Mouse (Mus musculus) limb, embryonic 14.5 days (tissue): ENCODE results near the gene Rex1bd. TPM values are rescaled to one million over a fixed set of nuclear protein-coding genes. Genes with fewer than 3 reads are reported as not detected.

Source experiments
- ATAC-seq: fragments of 200-750 bp; cut with Nextera tagmentation; 2 replicates; pipeline ENCODE4 v1.8.0; 2017; ENCODE audit warnings: low read depth, moderate number of reproducible peaks, moderate TSS enrichment; ENCODE audit not compliant: low FRiP score
- DNase-seq: peaks from one replicate; pipeline ENCODE4 v3.0.0-alpha.2; 2015; ENCODE audit warnings: low spot score
- H3K27ac ChIP-seq: fragments of 300-500 bp; sonication (generic); replicated peaks from 2 replicates; pipeline ENCODE4 v1.5.1; 2014; ENCODE audit warnings: low read depth, mild to moderate bottlenecking, low read length, moderate library complexity, mixed read lengths
- H3K27me3 ChIP-seq: fragments of 300-500 bp; sonication (generic); 2 replicates; pipeline ENCODE4 v1.6.1; 2014; ENCODE audit warnings: low read length, mixed read lengths; ENCODE audit not compliant: control insufficient read depth, insufficient read depth
- H3K36me3 ChIP-seq: fragments of 300-500 bp; sonication (generic); 2 replicates; pipeline ENCODE4 v1.6.1; 2014; ENCODE audit warnings: mild to moderate bottlenecking, low read length, moderate library complexity, mixed read lengths; ENCODE audit not compliant: control insufficient read depth, insufficient read depth
- H3K4me1 ChIP-seq: fragments of 300-500 bp; sonication (generic); 2 replicates; pipeline ENCODE4 v1.6.1; 2014; ENCODE audit warnings: antibody characterized with exemption, low read length, mixed read lengths; ENCODE audit not compliant: control insufficient read depth, insufficient read depth
- H3K4me2 ChIP-seq: fragments of 300-500 bp; sonication (generic); replicated peaks from 2 replicates; pipeline ENCODE4 v1.6.1; 2014; ENCODE audit warnings: low read depth, mild to moderate bottlenecking, low read length, moderate library complexity; ENCODE audit not compliant: severe bottlenecking
- H3K4me3 ChIP-seq: fragments of 300-500 bp; sonication (generic); replicated peaks from 2 replicates; pipeline ENCODE4 v1.5.1; 2014; ENCODE audit warnings: low read length
- H3K9ac ChIP-seq: fragments of 300-500 bp; sonication (generic); 2 replicates; pipeline ENCODE4 v1.6.1; 2014; ENCODE audit warnings: mild to moderate bottlenecking, low read depth, low read length, moderate library complexity; ENCODE audit not compliant: severe bottlenecking
- H3K9me3 ChIP-seq: fragments of 300-500 bp; sonication (generic); 2 replicates; pipeline ENCODE4 v1.6.1; 2016; ENCODE audit warnings: low read length; ENCODE audit not compliant: control insufficient read depth
- POLR2A ChIP-seq: fragments of 200-500 bp; IDR thresholded peaks from 2 replicates; pipeline ENCODE4 v1.8.0; 2012; ENCODE audit warnings: inconsistent platforms, mild to moderate bottlenecking, moderate library complexity, borderline replicate concordance; ENCODE audit not compliant: insufficient read depth, insufficient read length; ENCODE audit errors: extremely low read depth
- WGBS: fragments of 180-500 bp; shearing (Covaris S2); extraction: QIAGEN DNeasy Blood & Tissue Kit; methylation state at CpG from one replicate; pipeline ENCODE4 v1.1.7; 2014; 5-methylcytosine and 5-hydroxymethylcytosine counted together
- polyA plus RNA-seq, 2 experiments: library from polyadenylated mRNA; depleted of rRNA in 1 of 2; stranded (reverse) in 1 of 2; unstranded in 1 of 2; fragments of >200 nt; fragmentation: Nextera tagmentation in 1 of 2; extraction: Ambion mirVana in 1 of 2; gene quantifications; 2 replicates each; pipeline versions ENCODE4 v1.2.1 to v1.2.3; 2012 to 2014

The Rex1bd gene
- polyA plus RNA-seq, 2 experiments: 152 to 154 TPM

DNA sequence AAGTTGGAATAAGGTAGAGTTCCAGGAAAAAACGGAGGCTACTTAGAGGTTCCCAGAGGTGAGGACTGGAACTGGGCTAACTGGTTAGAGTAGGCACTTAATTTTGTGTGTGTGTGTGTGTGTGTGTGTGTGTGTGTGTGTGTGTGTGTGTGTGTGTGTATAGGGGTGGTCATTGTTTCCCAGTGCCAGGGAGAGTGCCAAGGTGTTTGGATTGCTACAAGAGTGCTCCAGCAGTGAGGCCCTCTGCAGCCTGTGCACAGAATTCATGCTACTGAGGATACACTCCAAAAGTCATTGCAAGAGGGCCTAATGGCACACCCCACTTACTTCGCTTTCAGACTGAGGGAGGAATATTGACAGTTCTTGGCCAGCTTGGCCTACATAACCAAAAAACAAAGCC lies 23.6 kb downstream of the Rex1bd start:
- Histone ChIP-seq H3K4me2 (no peak overlapping the region), H3K27me3 (peaks cover 7% of the 10 kb centered on the region), H3K9me3 (no peaks in the 10 kb centered on the region), H3K9ac (no peak overlapping the region), H3K27ac (no peak overlapping the region), H3K36me3 (no peaks in the 10 kb centered on the region), H3K4me3 (no peak overlapping the region), H3K4me1 (peaks cover 8% of the 10 kb centered on the region)
- TF ChIP-seq POLR2A: no peak
- WGBS: 73% methylated on average over 2 of the region's 2 CpGs
- DNase-seq (no peak), ATAC-seq (no peak)

DNA sequence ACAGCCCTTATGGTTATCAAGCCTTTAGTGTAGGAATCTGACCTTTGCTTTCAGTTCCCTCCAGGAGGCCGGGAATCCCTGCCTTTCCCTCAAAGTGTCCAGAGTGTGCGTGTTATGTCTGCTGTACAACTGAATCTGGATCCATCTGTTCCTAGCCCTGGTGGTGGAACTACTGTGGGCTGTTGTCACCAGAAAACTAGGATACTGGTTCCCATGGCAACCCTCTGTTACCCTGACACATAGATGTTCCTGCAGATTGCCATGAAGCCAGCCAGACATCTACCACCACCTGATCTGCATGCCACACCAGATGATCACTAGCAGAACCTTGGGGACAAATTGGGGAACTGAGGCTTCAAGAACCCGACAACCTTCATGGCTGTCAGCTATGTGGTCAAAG lies 24.6 kb downstream of the Rex1bd start:
- no peaks in the 10 kb centered on the region for H3K9me3 ChIP-seq
- H3K4me1 ChIP-seq: peaks cover 7% of the 10 kb centered on the region; the same call in 1 of the 2 replicates
- H3K9ac ChIP-seq: no peak overlapping the region
- no peaks in the 10 kb centered on the region for H3K36me3 ChIP-seq
- 83% methylated on average over 3 of the region's 3 CpGs for WGBS
- TF ChIP-seq POLR2A: no peak
- H3K27me3 ChIP-seq: peaks cover 4% of the 10 kb centered on the region; the same call in 1 of the 2 replicates
- no peak overlapping the region for H3K27ac ChIP-seq
- no peak for DNase-seq
- no peak for ATAC-seq
- no peak overlapping the region for H3K4me2 ChIP-seq
- no peak overlapping the region for H3K4me3 ChIP-seq

DNA sequence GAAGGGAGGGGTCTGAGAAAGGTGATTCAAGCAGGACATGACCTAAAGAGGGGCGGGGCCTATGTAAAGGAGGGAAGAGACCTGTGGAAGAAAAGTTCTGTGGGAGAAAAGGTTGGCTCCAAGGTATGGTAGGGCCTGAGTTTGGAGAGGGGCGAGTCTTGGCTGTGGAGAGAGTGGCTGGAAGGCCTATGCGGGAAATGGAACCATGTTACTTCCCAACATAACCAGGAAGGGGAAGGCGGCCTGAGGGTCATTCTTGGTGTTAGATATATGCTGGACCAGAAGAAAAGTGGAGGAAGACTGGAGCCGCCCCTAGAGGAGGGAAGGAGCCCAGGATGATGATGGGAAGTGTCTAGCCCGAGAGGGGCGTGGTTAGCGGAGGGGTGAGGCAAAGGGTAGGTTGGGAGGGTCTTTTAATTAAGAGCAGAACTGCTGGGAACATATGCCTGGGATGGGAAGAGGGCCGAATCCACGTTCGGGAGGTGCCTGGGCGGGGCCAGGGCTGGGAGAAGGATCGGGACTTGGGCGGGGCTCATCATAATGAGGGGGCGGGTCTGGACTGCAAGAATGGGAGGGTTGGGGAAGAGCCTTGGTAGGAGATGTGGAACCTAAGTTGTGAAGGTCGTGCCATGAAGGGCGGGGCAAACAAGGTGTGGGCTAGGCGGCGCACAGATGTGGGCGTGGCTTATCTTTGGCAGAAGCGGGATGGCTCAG lies 29.1 kb downstream of the Rex1bd start:
- TF ChIP-seq POLR2A: no peak
- DNase-seq (no peak), ATAC-seq (no peak; the same call in none of the 2 replicates)
- H3K4me1 ChIP-seq: peaks cover 13% of the 10 kb centered on the region; the same call in 1 of the 2 replicates
- peak overlapping the region; percentile 90 for H3K4me2 ChIP-seq
- H3K27ac ChIP-seq: no peak overlapping the region
- no peaks in the 10 kb centered on the region for H3K36me3 ChIP-seq
- 6% methylated on average over 17 of the region's 21 CpGs for WGBS
- no peaks in the 10 kb centered on the region for H3K9me3 ChIP-seq
- peak overlapping the region; percentile 81 for H3K4me3 ChIP-seq
- H3K27me3 ChIP-seq: no peaks in the 10 kb centered on the region
- no peak overlapping the region; the same call in 1 of the 2 replicates for H3K9ac ChIP-seq

DNA sequence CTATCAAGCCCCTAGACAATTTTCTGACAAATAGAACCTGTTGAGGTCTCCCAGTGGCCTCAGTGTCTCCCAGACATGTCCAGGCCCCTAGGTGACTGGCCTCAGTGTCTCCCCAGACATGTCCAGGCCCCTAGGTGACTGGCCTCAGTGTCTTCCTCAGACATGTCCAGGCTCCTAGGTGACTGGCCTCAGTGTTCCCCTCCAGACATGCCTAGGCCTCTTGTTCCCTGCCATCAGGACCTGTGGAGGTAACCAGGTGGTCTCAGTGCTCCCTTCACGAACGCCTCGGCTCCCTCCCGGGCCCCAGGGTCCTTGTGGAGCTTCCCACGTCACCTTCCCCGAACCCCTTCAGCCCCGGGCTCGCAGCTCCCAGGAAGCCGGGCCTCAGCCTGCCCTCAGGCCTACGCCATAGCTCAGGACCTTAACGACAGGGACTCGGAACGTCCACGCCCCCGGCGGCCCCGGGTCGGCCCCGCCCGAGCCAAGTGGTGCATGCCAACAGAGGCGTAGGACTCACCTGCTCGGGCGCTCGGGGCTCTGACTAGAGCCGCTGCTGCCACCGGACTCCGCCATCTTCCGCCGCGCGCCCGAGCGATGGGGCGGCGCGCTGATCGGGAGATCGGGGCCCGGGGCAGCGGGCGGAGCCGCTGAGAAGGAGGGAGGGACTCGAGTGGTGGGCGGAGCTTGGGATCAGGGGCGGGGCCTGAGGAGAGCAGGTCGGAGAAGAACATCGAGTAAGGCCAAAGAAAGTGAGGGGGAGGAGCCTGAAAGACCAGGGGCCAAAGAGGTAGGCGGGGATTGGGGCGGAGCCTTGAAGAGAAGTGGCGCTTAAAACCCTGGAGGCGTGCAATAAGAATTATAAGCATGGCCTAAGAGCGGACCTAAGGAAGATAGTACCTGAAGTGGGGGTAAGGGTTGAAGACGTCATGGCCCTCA lies 30.0 kb downstream of the Rex1bd start, which contains the start of gene Klhl26:
Gene Klhl26 (minus strand): TSS at position 636 of the 936 bp plus-strand sequence.
- H3K9ac ChIP-seq: peak within 1 kb of the TSS; percentile 89

DNA sequence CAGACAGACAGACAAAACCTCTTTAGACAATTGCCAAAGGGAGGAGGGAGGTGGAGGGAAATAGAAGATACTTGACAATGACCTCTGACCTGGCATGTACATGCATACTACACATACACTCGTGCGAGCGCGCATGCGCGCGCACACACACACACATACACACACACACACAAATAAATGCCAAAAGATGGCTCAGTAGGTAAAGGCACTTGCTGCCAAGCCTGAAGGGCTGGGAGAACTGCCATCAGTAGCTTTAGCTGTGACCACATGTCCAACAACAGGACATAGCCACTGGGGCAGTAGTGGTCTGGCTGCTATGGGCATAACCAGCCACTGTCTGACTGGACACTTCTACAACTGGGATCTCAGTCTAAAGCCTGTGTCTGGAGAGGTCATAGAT lies 34.7 kb downstream of the Rex1bd start:
- no peak overlapping the region for H3K4me2 ChIP-seq

More for the DNA sequence above, 30.0 kb downstream of the Rex1bd start, which contains the start of gene Klhl26:
- WGBS: under 1% methylated on average over 53 of the region's 53 CpGs
- Histone ChIP-seq H3K9me3 (no peaks in the 10 kb centered on the region), H3K27ac (0 out of 2 replicates have a peak within 1 kb of the TSS, but pooled peaks have one; percentile 41), H3K4me3 (peak within 1 kb of the TSS; percentile 81), H3K36me3 (no peaks in the 10 kb centered on the region), H3K27me3 (no peaks in the 10 kb centered on the region), H3K4me2 (peak within 1 kb of the TSS; percentile 90), H3K4me1 (peaks cover 13% of the 10 kb centered on the region; the same call in 1 of the 2 replicates)
- DNase-seq (peak; percentile 91), ATAC-seq (peak; percentile 93)
- TF ChIP-seq POLR2A: 0 out of 2 replicates have a peak, but pooled peaks have one; percentile 22

More for the DNA sequence above, 34.7 kb downstream of the Rex1bd start:
- WGBS: 92% methylated on average over 7 of the region's 7 CpGs
- H3K36me3 ChIP-seq: peaks cover 3% of the 10 kb centered on the region; the same call in 1 of the 2 replicates
- no peaks in the 10 kb centered on the region for H3K27me3 ChIP-seq
- DNase-seq: no peak
- no peak for ATAC-seq
- peaks cover 13% of the 10 kb centered on the region for H3K4me1 ChIP-seq
- no peak for TF ChIP-seq POLR2A
- no peak overlapping the region for H3K9ac ChIP-seq
- no peak overlapping the region for H3K4me3 ChIP-seq
- no peak overlapping the region for H3K27ac ChIP-seq
- no peaks in the 10 kb centered on the region for H3K9me3 ChIP-seq
